Mouse (Mus musculus) intestine, embryonic 16.5 days (tissue): ENCODE results near the gene Lipa. TPM values are rescaled to one million over a fixed set of nuclear protein-coding genes. Genes with fewer than 3 reads are reported as not detected.
A peak's percentile ranks its signal among the peaks of the same experiment; 100 is the strongest.

Experiments
- ATAC-seq: fragments of 200-750 bp; cut with Nextera tagmentation; 2 replicates; pipeline ENCODE4 v1.8.0; 2017; ENCODE audit warnings: moderate TSS enrichment, moderate library complexity
- H3K27ac ChIP-seq: fragments of 300-500 bp; sonication (generic); 2 replicates; pipeline ENCODE4 v1.5.1; 2014; ENCODE audit warnings: mild to moderate bottlenecking, low read length
- H3K27me3 ChIP-seq: fragments of 300-500 bp; sonication (generic); replicated peaks from 2 replicates; pipeline ENCODE4 v1.6.1; 2014; ENCODE audit warnings: low read length, control low read depth, mixed read lengths; ENCODE audit not compliant: control insufficient read depth, insufficient read depth
- H3K36me3 ChIP-seq: fragments of 300-500 bp; sonication (generic); 2 replicates; pipeline ENCODE4 v1.6.1; 2014; ENCODE audit warnings: low read length, control low read depth; ENCODE audit not compliant: control insufficient read depth, insufficient read depth
- H3K4me1 ChIP-seq: fragments of 300-500 bp; sonication (generic); 2 replicates; pipeline ENCODE4 v1.6.1; 2014; ENCODE audit warnings: low read length, control low read depth, mixed read lengths; ENCODE audit not compliant: control insufficient read depth, insufficient read depth
- H3K4me2 ChIP-seq: fragments of 300-500 bp; sonication (generic); 2 replicates; pipeline ENCODE4 v1.6.1; 2014; ENCODE audit warnings: low read depth, low read length, control low read depth
- H3K4me3 ChIP-seq: fragments of 300-500 bp; sonication (generic); 2 replicates; pipeline ENCODE4 v1.5.1; 2014; ENCODE audit warnings: mild to moderate bottlenecking, low read length
- H3K9ac ChIP-seq: fragments of 300-500 bp; sonication (generic); 2 replicates; pipeline ENCODE4 v1.6.1; 2014; ENCODE audit warnings: low read depth, low read length
- H3K9me3 ChIP-seq: fragments of 300-500 bp; sonication (generic); 2 replicates; pipeline ENCODE4 v1.6.1; 2016; ENCODE audit warnings: low read length, control low read depth; ENCODE audit not compliant: control insufficient read depth
- WGBS: fragments of 180-500 bp; shearing (Covaris S2); extraction: QIAGEN DNeasy Blood & Tissue Kit; methylation state at CpG from one replicate; pipeline ENCODE4 v1.1.7; 2014; 5-methylcytosine and 5-hydroxymethylcytosine counted together
- polyA plus RNA-seq: library from polyadenylated mRNA; unstranded; fragments of >200 nt; fragmentation: Nextera tagmentation; extraction: Ambion mirVana; gene quantifications from 2 replicates; pipeline ENCODE4 v1.2.1, GENCODE M21; 2015

Lipa gene
- polyA plus RNA-seq, 1 experiment from 2014 or later = 39.9 TPM

DNA sequence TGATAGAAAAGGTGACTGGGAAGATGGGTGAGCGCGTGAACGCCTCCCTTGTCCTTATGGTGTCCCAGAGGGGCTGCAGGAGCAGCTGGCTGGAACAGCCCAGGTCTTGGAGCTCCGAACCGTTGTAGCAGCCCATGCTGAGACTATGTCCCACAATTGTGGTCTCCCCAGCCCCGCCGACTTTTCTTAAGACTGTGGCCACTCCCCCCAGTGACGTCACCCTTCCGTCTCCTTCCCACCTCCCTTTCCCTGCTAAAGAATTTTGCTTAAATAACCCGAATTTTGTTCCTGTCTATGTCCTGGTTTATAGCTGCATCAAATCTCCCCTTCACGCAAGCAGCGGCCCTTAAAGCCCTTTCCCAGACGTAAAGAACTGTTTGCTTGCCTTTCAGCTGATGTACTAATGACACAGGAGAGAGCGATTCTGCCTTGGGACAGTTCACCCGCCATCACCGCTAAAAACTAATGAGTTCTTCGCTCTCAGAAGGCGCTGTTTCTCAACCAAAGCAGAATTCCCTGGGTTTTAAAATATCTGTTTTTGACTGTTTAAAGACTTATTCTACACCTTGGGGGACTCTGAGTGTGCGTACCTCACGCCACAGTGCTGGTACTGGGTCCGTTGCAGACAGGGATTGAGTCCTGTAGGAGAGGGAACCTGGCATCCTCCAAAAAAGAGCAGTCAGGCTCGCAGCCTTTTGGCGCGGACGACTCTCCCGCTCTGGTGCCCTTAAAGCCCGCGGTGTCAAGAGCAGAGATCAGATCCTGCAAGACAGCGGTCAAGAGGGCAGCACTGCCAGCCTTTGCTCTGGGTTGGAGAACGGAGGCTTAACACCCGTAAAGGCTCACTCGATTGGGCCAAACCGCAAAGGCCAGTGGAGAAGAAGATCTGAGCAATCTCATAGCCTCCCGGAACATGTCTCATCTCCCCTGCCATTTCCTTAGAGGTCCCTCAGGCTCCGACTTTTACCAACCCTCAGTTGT lies 52.0 kb downstream of the Lipa start, which contains the start of gene Ch25h:
Gene Ch25h, minus strand, starts transcription at position 174 of the 981 bp plus-strand sequence.
- Histone ChIP-seq H3K4me3 (peak within 1 kb of the TSS; percentile 62), H3K27me3 (peaks cover 6% of the 10 kb centered on the region), H3K9ac (peak within 1 kb of the TSS; percentile 60), H3K36me3 (no peaks in the 10 kb centered on the region), H3K4me2 (peak within 1 kb of the TSS; percentile 97), H3K27ac (no peak within 1 kb of the TSS), H3K9me3 (no peaks in the 10 kb centered on the region), H3K4me1 (peaks cover 14% of the 10 kb centered on the region)
- 1% methylated on average over 35 of the region's 35 CpGs for whole genome bisulfite sequencing
- peak; percentile 66 for ATAC-seq

DNA sequence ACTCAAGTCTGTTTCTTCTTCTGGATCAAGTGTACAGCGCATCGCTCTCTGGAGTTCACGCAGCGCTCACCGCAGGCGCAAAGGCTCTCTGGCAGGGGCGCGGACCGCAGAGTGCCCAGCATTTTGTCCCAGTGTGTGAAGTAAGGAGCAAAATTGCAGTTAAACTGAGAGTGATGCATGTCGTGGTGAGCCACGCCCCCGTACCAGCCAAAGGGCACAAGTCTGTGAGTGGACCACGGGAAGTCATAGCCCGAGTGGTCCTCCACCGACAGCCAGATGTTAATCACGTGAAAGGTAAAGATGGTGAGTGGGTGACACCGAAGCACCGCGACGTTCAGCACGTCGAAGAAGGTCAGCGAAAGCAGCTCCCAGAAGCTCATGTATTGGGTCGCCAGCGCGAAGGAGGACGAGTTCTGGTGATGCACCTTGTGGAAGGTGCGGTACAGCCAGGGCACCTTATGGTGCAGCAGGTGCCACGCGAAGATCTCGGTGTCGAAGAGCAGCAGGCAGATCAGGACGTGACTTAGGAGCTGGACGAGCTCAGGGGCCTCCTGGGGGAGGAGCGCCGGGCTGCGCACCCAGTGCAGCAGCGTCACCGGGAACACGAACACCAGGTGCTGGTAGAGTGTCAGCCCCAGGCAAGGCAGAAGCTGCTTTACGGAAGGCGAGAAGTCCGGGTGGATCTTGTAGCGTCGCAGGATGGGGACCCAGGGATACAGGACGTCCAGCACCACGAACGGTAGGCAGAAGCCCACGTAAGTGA lies 52.9 kb downstream of the Lipa start:
- Histone ChIP-seq H3K9me3 (no peaks in the 10 kb centered on the region), H3K4me2 (peak overlapping the region; percentile 97), H3K4me3 (peak overlapping the region; percentile 62), H3K27me3 (peaks cover 6% of the 10 kb centered on the region), H3K9ac (peak overlapping the region; percentile 60), H3K36me3 (no peaks in the 10 kb centered on the region), H3K4me1 (peaks cover 14% of the 10 kb centered on the region), H3K27ac (no peak overlapping the region)
- ATAC-seq = peak; percentile 80
- WGBS = 7% methylated on average over 49 of the region's 49 CpGs

DNA sequence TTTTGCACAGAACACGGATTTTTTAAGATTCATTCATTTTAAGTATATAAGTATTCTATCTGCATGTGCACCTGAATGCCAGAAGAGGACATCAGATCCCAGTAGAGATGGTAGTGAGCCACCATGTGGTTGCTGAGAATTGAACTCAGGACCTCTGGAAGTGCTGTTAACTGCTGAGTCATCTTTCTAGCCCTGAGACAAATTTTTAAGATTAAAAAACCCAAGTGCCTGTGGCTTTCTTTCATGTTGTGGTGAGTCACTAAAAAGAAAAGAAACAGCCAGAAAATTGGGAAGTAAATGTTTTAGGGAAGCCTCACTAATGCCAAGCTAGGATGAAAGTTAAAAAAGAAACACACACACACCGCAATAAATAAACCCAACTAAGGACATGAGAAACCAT lies 55.6 kb downstream of the Lipa start:
- WGBS = 86% methylated on average over 2 of the region's 2 CpGs
- no peak overlapping the region for H3K27ac ChIP-seq
- no peak overlapping the region for H3K9ac ChIP-seq
- no peak overlapping the region for H3K4me2 ChIP-seq
- no peaks in the 10 kb centered on the region for H3K36me3 ChIP-seq
- H3K4me3 ChIP-seq = no peak overlapping the region
- peaks cover 14% of the 10 kb centered on the region for H3K4me1 ChIP-seq
- ATAC-seq = no peak
- H3K27me3 ChIP-seq = peaks cover 6% of the 10 kb centered on the region
- H3K9me3 ChIP-seq = no peaks in the 10 kb centered on the region

DNA sequence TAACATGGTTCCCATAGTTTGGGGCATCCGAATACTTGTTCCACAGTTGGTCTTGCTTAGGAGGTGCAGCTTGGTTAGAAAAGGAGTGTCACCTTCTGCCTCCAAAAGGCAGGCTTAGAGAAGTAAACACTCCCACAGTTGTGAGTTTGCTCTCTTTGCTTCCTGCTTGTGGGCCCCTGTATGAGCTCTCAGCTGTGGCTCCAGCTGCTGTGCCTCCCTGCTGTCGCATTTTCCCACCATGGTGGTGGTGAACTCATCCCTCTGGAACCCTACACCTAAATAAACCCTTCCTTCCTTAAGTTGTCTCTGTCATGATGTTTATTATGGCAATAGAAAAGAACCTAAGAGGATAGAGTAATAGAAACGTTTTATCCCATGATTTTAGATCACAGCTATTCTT lies 58.5 kb downstream of the Lipa start:
- Histone ChIP-seq H3K4me2 (no peak overlapping the region), H3K27ac (no peak overlapping the region), H3K27me3 (no peaks in the 10 kb centered on the region), H3K36me3 (no peaks in the 10 kb centered on the region), H3K4me3 (no peak overlapping the region), H3K4me1 (no peaks in the 10 kb centered on the region), H3K9me3 (no peaks in the 10 kb centered on the region), H3K9ac (no peak overlapping the region)
- ATAC-seq = no peak
- 28% methylated on average over 3 of the region's 3 CpGs for WGBS

DNA sequence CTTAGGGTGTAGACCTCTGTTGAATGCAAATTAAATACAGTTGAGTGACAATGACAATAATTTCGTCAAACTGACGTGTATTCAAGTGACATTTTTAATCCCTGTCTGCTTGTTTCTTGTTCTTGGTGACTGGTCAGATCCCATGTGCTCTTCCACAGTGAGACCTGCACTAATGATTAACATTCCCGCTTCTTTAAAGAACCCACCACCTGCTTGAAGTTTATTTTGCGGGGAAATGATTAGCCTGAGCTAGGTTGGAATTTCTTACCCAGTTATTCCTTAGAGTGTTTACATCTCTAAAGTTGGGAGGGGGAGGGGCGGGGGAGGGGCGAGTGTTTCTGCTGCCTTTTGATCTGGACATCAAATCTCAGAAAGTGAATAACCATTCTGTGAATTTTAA lies 59.1 kb downstream of the Lipa start:
- Histone ChIP-seq H3K4me2 (no peak overlapping the region), H3K27me3 (no peaks in the 10 kb centered on the region), H3K4me3 (no peak overlapping the region), H3K9me3 (no peaks in the 10 kb centered on the region), H3K4me1 (no peaks in the 10 kb centered on the region), H3K9ac (no peak overlapping the region), H3K27ac (no peak overlapping the region), H3K36me3 (no peaks in the 10 kb centered on the region)
- ATAC-seq = no peak
- 40% methylated on average over 6 of the region's 6 CpGs for WGBS

DNA sequence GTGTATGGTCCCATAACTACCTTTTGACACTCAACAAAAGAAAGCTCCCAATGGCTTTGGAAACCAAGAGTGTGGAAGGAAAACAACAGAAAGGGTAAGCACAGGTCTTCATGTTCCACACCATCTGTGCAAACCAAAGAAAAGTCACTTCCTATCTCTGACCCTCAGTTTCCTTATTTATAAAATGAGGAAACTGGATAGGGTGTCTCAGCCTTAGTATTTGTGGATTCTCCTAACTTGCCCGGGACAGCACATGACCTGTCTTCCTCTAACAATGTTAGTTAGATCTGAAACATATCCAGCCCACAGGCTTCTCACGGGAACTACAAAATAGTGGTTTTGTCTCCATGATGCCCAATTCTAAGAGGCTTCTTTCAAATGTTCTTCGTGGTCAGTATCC lies 62.8 kb downstream of the Lipa start:
- H3K4me2 ChIP-seq = no peak overlapping the region
- H3K4me1 ChIP-seq = no peaks in the 10 kb centered on the region
- H3K9ac ChIP-seq = no peak overlapping the region
- no peaks in the 10 kb centered on the region for H3K36me3 ChIP-seq
- 71% methylated on average over 3 of the region's 3 CpGs for WGBS
- no peak for ATAC-seq
- no peak overlapping the region for H3K27ac ChIP-seq
- H3K27me3 ChIP-seq = no peaks in the 10 kb centered on the region
- no peaks in the 10 kb centered on the region for H3K9me3 ChIP-seq
- H3K4me3 ChIP-seq = no peak overlapping the region

DNA sequence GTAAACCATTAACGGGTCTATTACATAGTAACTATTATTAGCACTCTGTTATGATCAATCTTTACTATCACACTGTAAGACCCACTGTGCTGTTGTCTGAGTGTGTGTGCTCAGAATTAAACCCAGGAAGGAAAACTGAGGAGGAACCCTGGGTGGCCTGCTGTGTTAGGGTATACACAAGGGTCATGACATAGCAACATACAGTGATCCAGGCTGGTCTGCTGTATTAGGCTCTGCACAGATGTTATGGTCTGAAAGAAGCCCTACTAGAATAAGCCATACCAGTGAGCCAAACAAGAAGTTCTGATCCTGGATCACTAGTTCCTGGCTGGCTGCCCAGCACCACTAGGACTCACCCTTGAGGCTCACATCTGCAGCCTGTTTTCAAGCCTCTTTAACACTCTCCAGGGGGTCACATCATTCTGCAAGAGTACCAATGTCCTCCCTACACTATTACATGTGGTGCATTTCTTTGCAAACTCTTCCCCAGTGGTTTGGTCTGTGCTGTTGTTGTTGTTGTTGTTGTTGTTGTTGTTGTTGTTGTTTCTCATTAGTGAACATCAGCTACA lies 65.7 kb downstream of the Lipa start:
- no peak overlapping the region for H3K4me2 ChIP-seq
- H3K36me3 ChIP-seq = no peaks in the 10 kb centered on the region
- no peaks in the 10 kb centered on the region for H3K4me1 ChIP-seq
- no peak overlapping the region for H3K27ac ChIP-seq
- peak; percentile 26; the same call in 1 of the 2 replicates for ATAC-seq
- H3K9ac ChIP-seq = no peak overlapping the region
- no peaks in the 10 kb centered on the region for H3K9me3 ChIP-seq
- WGBS = 75% methylated on average over 1 of the region's 1 CpGs
- no peaks in the 10 kb centered on the region for H3K27me3 ChIP-seq
- no peak overlapping the region for H3K4me3 ChIP-seq

DNA sequence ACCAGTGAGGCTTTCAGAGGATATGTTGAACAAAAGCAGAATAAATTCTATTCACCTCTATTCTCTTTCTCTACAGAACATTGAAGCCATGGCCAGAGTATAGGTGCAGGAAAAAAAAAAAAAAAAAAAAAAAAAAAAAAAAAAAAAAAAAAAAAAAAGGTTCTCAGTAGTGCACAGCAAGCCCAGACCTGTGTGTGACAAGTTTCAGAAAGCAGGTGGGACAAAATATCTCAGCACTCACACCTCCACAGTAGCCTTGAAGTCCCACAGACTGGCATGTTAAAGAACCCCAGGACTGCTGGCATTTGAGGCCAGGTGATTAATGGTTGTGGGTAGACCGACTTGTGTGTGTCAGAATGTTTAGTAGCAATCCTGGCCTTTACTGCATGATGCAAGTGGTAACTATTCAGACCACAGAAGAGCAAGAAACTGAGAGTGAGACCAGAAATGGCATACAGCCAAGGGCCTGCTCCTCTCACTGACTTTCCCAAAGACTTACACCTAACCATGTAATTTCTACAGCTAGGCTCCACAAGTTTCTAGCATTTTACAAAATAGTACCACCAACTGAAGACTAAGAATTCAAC lies 76.4 kb downstream of the Lipa start:
- Histone ChIP-seq H3K36me3 (no peaks in the 10 kb centered on the region), H3K4me3 (no peak overlapping the region), H3K27ac (no peak overlapping the region), H3K9ac (no peak overlapping the region), H3K4me2 (no peak overlapping the region), H3K4me1 (no peaks in the 10 kb centered on the region; the same call in 1 of the 2 replicates), H3K9me3 (no peaks in the 10 kb centered on the region), H3K27me3 (no peaks in the 10 kb centered on the region)
- ATAC-seq = no peak
- WGBS = 71% methylated on average over 1 of the region's 1 CpGs

DNA sequence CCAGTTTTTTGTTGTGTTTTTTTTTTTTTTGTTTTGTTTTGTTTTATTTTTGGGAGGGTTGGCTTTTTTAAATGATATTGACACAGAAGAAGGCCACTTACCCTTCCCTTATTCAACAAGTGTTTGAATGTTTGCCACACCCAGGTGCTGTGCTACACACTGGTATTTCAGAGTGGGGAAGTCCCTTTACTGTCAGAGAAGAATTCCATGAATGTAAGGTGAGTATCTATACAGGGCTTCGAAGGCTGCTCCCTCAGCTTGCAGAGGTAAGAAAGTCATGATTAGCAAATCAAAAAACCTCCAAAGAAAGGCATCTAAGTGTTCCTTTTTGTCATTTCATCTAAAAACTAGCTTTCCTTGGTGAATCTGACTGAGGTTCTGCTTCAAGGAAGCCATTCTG lies 78.4 kb downstream of the Lipa start:
- Histone ChIP-seq H3K4me3 (no peak overlapping the region), H3K27ac (no peak overlapping the region), H3K9ac (no peak overlapping the region), H3K4me2 (no peak overlapping the region), H3K36me3 (no peaks in the 10 kb centered on the region), H3K27me3 (no peaks in the 10 kb centered on the region), H3K4me1 (no peaks in the 10 kb centered on the region; the same call in 1 of the 2 replicates), H3K9me3 (no peaks in the 10 kb centered on the region)
- WGBS = 45% methylated on average over 1 of the region's 1 CpGs
- ATAC-seq = no peak
